ENCODE assay signal across 22 mouse cellular contexts in genomic region chr2:125464036-125464435, GRCm38 (mm10). TPM values are rescaled to one million over a fixed set of nuclear protein-coding genes. Genes with fewer than 3 reads are reported as not detected.
DNase-seq lines count a peak whose midpoint lies in the region; ATAC-seq lines count a peak whose summit lies in the region.
"Had no signal": no experiment of that assay in that cellular context is flagged by ENCODE, and none has a peak within 500 bp of the region (broad histone marks: within the 10 kb centered on the region; RNA-seq: fewer than 3 reads in every experiment).

No protein-coding gene starts in this region.

- intact Hi-C loops in heart, postnatal 25 days (cut with DNase I), result no loop called here

- peak; percentile 95 for DNase-seq in heart, adult 11 months
- DNase-seq in heart, postnatal 25 days (ENCODE audit: low spot score), result no peak
- DNase-seq in kidney, postnatal 10 days, result peak; percentile 30
- DNase-seq in kidney, adult 8-10 months, result no peak
- peak; percentile 65 for DNase-seq in lung, postnatal 10 days
- no peak for DNase-seq in gastrocnemius, adult 8-10 months (ENCODE audit: low spot score in 2 of 2)
- DNase-seq in adrenal gland, postnatal 10 days, result no peak
- DNase-seq: adrenal gland, adult 2 months; cerebellum, adult 2 months; cerebellum, postnatal 14 days; gastrocnemius, postnatal 25 days; kidney, adult 18-20 months; kidney, postnatal 4 days; liver, embryonic 13.5 days; midbrain, embryonic 14.5 days had no signal

- peak; percentile 56 for ATAC-seq in common myeloid progenitor, adult 5-6 weeks (replicated peaks; ENCODE audit: low read depth, poor library complexity, severe bottlenecking)
- ATAC-seq: activated CD4-positive, CD25-positive, alpha-beta regulatory T cell, adult 4 months; forebrain, embryonic 13.5 days; hindbrain, embryonic 16.5 days had no signal

RNA-seq across cellular contexts. Expression of gene Gm9913, which starts 40.9 kb away (rescaled TPM):
- total RNA-seq in heart, postnatal 25 days (2021), result under 1 TPM; 0.08 to 0.42 TPM
- total RNA-seq in common myeloid progenitor, adult 5-6 weeks (2017), result not detected in 2 replicates
- not detected for total RNA-seq in gastrocnemius, adult 8-10 months (2022)
- total RNA-seq in adrenal gland, postnatal 10 days (2021), result under 1 TPM in 1 of 2 experiments, not detected in 1; 0.36 TPM
- total RNA-seq: adrenal gland, adult 2 months; CH12.LX; ES-E14; monocyte, adult 5-6 weeks had no signal

RNA-seq across cellular contexts. Expression of gene Fbn1, which starts 43.8 kb away (rescaled TPM):
- total RNA-seq in heart, postnatal 25 days (2021), result 10 to 100 TPM; 74.5 to 83.0 TPM
- 0.15 and 0.59 TPM in 2 replicates for total RNA-seq in common myeloid progenitor, adult 5-6 weeks (2017)
- total RNA-seq in gastrocnemius, adult 8-10 months (2022), result 10 to 100 TPM; 10.9 to 21.0 (median 17.8) TPM
- total RNA-seq in adrenal gland, postnatal 10 days (2021), result 100 to 1,000 TPM; 121 to 127 TPM
- total RNA-seq: monocyte, adult 5-6 weeks had no signal

Comparison
In these comparisons a context has a peak if more than half of its experiments do, and no peak if none do; other contexts are left out.
1. DNase-seq: peak in heart, adult 11 months (single experiment), kidney, postnatal 10 days (single experiment) and lung, postnatal 10 days (single experiment); none in heart, postnatal 25 days (single experiment), kidney, adult 8-10 months (0 of 2), gastrocnemius, adult 8-10 months (0 of 2) and adrenal gland, postnatal 10 days (single experiment).